Mouse (Mus musculus) lung, postnatal 36 days (tissue): ENCODE data around the gene Ptgis.

Source experiments
- DNase-seq: peaks from one replicate; pipeline ENCODE4 v3.0.0; 2022; ENCODE audit warnings: mixed read lengths

Gene Ptgis

GRCm38 (mm10) chr2:167189291-167190075 lies 50.9 kb downstream of the Ptgis start:
- no peak for DNase-seq

- peak; percentile 83 for DNase-seq
These were observed 51.8 kb downstream of the Ptgis start for GRCm38 (mm10) chr2:167188315-167189207.

- DNase-seq = no peak
These were observed 53.3 kb downstream of the Ptgis start for GRCm38 (mm10) chr2:167187119-167187518.

GRCm38 (mm10) chr2:167186544-167186943 lies 53.9 kb downstream of the Ptgis start:
- no peak for DNase-seq

GRCm38 (mm10) chr2:167186003-167186402 lies 54.4 kb downstream of the Ptgis start:
- no peak for DNase-seq

- no peak for DNase-seq
These were observed 55.0 kb downstream of the Ptgis start for GRCm38 (mm10) chr2:167185432-167185831.

GRCm38 (mm10) chr2:167181662-167182389 lies 58.6 kb downstream of the Ptgis start:
- DNase-seq = no peak

- DNase-seq = no peak
These were observed 59.3 kb downstream of the Ptgis start for GRCm38 (mm10) chr2:167181096-167181495.

- no peak for DNase-seq
These were observed 61.1 kb downstream of the Ptgis start for GRCm38 (mm10) chr2:167179301-167179700.

- DNase-seq = no peak
These were observed 63.2 kb downstream of the Ptgis start for GRCm38 (mm10) chr2:167177231-167177641.

- no peak for DNase-seq
These were observed 65.1 kb downstream of the Ptgis start for GRCm38 (mm10) chr2:167175284-167175683.

- peak; percentile 70 for DNase-seq
These were observed 67.1 kb downstream of the Ptgis start for GRCm38 (mm10) chr2:167173051-167173875.

- DNase-seq = peak; percentile 58
These were observed 72.7 kb downstream of the Ptgis start for GRCm38 (mm10) chr2:167167515-167168212.

GRCm38 (mm10) chr2:167163600-167163999 lies 76.8 kb downstream of the Ptgis start:
- DNase-seq = no peak

GRCm38 (mm10) chr2:167163134-167163533 lies 77.3 kb downstream of the Ptgis start:
- no peak for DNase-seq

GRCm38 (mm10) chr2:167162516-167163021 lies 77.8 kb downstream of the Ptgis start:
- peak; percentile 48 for DNase-seq

GRCm38 (mm10) chr2:167159721-167160120 lies 80.7 kb downstream of the Ptgis start:
- DNase-seq = no peak

GRCm38 (mm10) chr2:167158780-167159179 lies 81.6 kb downstream of the Ptgis start:
- no peak for DNase-seq

- DNase-seq = no peak
These were observed 84.2 kb downstream of the Ptgis start for GRCm38 (mm10) chr2:167156118-167156715.

- DNase-seq = no peak
These were observed 84.8 kb downstream of the Ptgis start for GRCm38 (mm10) chr2:167155541-167155973.

GRCm38 (mm10) chr2:167150880-167151279 lies 89.5 kb downstream of the Ptgis start:
- no peak for DNase-seq
